Mouse (Mus musculus) fibroblast of lung, adult 2 months (primary cell): ENCODE data around the gene Bicdl2.

Experiments used
- DNase-seq: peaks from one replicate; pipeline ENCODE4 v3.0.0-alpha.2; 2011; ENCODE audit warnings: low read depth

Bicdl2 gene

DNA sequence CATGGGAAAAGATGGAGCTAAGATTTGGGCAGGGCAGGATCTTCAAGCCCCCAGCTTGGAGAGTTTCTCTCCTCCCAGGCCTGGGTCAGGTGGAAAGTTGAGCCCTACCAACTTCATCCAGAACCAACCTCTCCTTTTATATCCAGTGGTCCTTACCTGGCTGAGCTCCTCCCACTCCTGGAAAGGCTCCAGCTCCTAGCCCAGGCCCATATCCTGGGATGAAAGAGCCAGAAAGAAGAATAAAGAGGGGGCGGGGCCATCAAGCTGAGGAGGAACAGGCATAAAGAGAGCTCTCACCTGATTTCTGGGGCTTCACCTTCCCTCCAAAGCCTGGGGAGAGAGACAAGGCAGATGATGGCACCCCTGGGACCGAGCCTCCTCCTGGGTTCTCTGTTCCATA lies 56.7 kb downstream of the Bicdl2 start:
- DNase-seq: no peak
